ENCODE assay signal across 10 mouse cellular contexts in genomic region chr5:121591417-121592063, GRCm38 (mm10). TPM values are rescaled to one million over a fixed set of nuclear protein-coding genes. Genes with fewer than 3 reads are reported as not detected.
A peak's percentile ranks its signal among the peaks of the same experiment; 100 is the strongest.
DNase-seq lines count a peak whose midpoint lies in the region; ATAC-seq and TF ChIP-seq lines count a peak whose summit lies in the region.
"Had no signal": no experiment of that assay in that cellular context is flagged by ENCODE, and none has a peak within 500 bp of the region (broad histone marks: within the 10 kb centered on the region; RNA-seq: fewer than 3 reads in every experiment).

No protein-coding gene starts in this region.

- H3K4me1 ChIP-seq in kidney, embryonic 16.5 days (ENCODE audit: insufficient read depth, low read length): peaks cover 27% of the 10 kb centered on the region
- no peaks in the 10 kb centered on the region for H3K4me1 ChIP-seq in cerebellum, adult 2 months (ENCODE audit: control insufficient read depth, insufficient read depth, low read length)

- no peaks in the 10 kb centered on the region for H3K27me3 ChIP-seq in kidney, embryonic 16.5 days (ENCODE audit: insufficient read depth, low read length)
- H3K27me3 ChIP-seq in cerebellum, adult 2 months (ENCODE audit: control insufficient read depth, insufficient read depth, low read length): no peaks in the 10 kb centered on the region

- 43% methylated on average over 11 of the region's 11 CpGs for WGBS in kidney, embryonic 16.5 days
- 63% methylated on average over 11 of the region's 11 CpGs for WGBS in cerebellum, adult 2 months

- no peak for TF ChIP-seq POLR2A in cerebellum, adult 2 months (IDR thresholded peaks at IDR 0.05; ENCODE audit: borderline replicate concordance, insufficient read depth, low read length)

- peak overlapping the region; percentile 95 for H3K4me2 ChIP-seq in kidney, embryonic 16.5 days (replicated peaks; ENCODE audit: low read depth, low read length)

- no peak overlapping the region for H3K9ac ChIP-seq in kidney, embryonic 16.5 days (replicated peaks; ENCODE audit: low read length)

- no peak for TF ChIP-seq CTCF in cerebellum, adult 2 months (IDR thresholded peaks at IDR 0.05; ENCODE audit: borderline replicate concordance, insufficient read depth, low read depth, low read length)

- intact Hi-C loops in heart, postnatal 10 days (cut with DNase I): loop anchor here (5.0 kb wide), 1 partner anchor 139 kb away; the partner anchor contains the start of genes Erp29 and Tmem116

- no peak for ATAC-seq in kidney, embryonic 16.5 days (ENCODE audit: low FRiP score, low TSS enrichment)

- no peak overlapping the region for H3K4me3 ChIP-seq in kidney, embryonic 16.5 days (ENCODE audit: low read length)
- H3K4me3 ChIP-seq in cerebellum, adult 2 months (replicated peaks; ENCODE audit: insufficient read depth, low read depth, low read length): no peak overlapping the region

- H3K9me3 ChIP-seq in kidney, embryonic 16.5 days (ENCODE audit: low read length): no peaks in the 10 kb centered on the region

- H3K27ac ChIP-seq in kidney, embryonic 16.5 days (ENCODE audit: low read length): no peak overlapping the region
- no peak overlapping the region for H3K27ac ChIP-seq in cerebellum, adult 2 months (ENCODE audit: insufficient read depth, low read length)

- H3K36me3 ChIP-seq in kidney, embryonic 16.5 days (ENCODE audit: insufficient read depth, low read length): no peaks in the 10 kb centered on the region

- DNase-seq in kidney, postnatal 10 days: no peak
- peak; percentile 68 for DNase-seq in adrenal gland, postnatal 14 days
- DNase-seq in heart, postnatal 10 days: peak; percentile 45 to 48
- peak; percentile 24 for DNase-seq in lung, postnatal 25 days (ENCODE audit: low spot score)
- no peak for DNase-seq in natural killer cell, adult 2 months (ENCODE audit: low spot score in 2 of 2)
- DNase-seq in cerebellum, adult 2 months: no peak
- no peak for DNase-seq in left cerebral cortex, adult 8-10 months (ENCODE audit: low spot score in 2 of 2)
- DNase-seq: cerebellum, postnatal 14 days; kidney, postnatal 25 days had no signal

RNA-seq across cellular contexts. Expression of gene Aldh2, which starts 2.1 kb away (rescaled TPM):
- polyA plus RNA-seq in kidney, embryonic 16.5 days (2015; fragmentation: Nextera tagmentation; extraction: Ambion mirVana): 234 and 274 TPM in 2 replicates
- total RNA-seq in adrenal gland, postnatal 14 days (2021): 1,038 and 1,196 TPM in 2 replicates
- total RNA-seq in heart, postnatal 10 days (2021): 100 to 1,000 TPM; 114 to 134 TPM
- polyA plus RNA-seq in cerebellum, adult 2 months (2012; rRNA removed): 174 and 192 TPM in 2 replicates
- total RNA-seq in left cerebral cortex, adult 8-10 months (2022): 100 to 1,000 TPM; 131 to 154 (median 140) TPM

RNA-seq across cellular contexts. Expression of gene Acad12, which starts 27.2 kb away (rescaled TPM):
- polyA plus RNA-seq in kidney, embryonic 16.5 days (2015; fragmentation: Nextera tagmentation; extraction: Ambion mirVana): 3.5 and 3.6 TPM in 2 replicates
- total RNA-seq in adrenal gland, postnatal 14 days (2021): 25.1 and 29.1 TPM in 2 replicates
- 10 to 100 TPM; 24.3 to 31.0 TPM for total RNA-seq in heart, postnatal 10 days (2021)
- polyA plus RNA-seq in cerebellum, adult 2 months (2012; rRNA removed): 3.8 and 5.3 TPM in 2 replicates
- total RNA-seq in left cerebral cortex, adult 8-10 months (2022): 1 to 10 TPM; 6.4 to 8.2 (median 6.7) TPM

RNA-seq across cellular contexts. Expression of gene Mapkapk5, which starts 45.8 kb away (rescaled TPM):
- 50.6 and 51.2 TPM in 2 replicates for polyA plus RNA-seq in kidney, embryonic 16.5 days (2015; fragmentation: Nextera tagmentation; extraction: Ambion mirVana)
- total RNA-seq in adrenal gland, postnatal 14 days (2021): 93.2 and 96.4 TPM in 2 replicates
- total RNA-seq in heart, postnatal 10 days (2021): 10 to 100 TPM; 56.6 to 58.1 TPM
- polyA plus RNA-seq in cerebellum, adult 2 months (2012; rRNA removed): 88.2 and 94.9 TPM in 2 replicates
- 10 to 100 TPM; 66.6 to 79.0 (median 74.5) TPM for total RNA-seq in left cerebral cortex, adult 8-10 months (2022)

RNA-seq across cellular contexts. Expression of gene Adam1a, which starts 46.3 kb away (rescaled TPM):
- 1.2 and 1.5 TPM in 2 replicates for polyA plus RNA-seq in kidney, embryonic 16.5 days (2015; fragmentation: Nextera tagmentation; extraction: Ambion mirVana)
- 5.7 and 5.8 TPM in 2 replicates for total RNA-seq in adrenal gland, postnatal 14 days (2021)
- 1 to 10 TPM; 2.4 to 2.8 TPM for total RNA-seq in heart, postnatal 10 days (2021)
- 30.6 and 31.5 TPM in 2 replicates for polyA plus RNA-seq in cerebellum, adult 2 months (2012; rRNA removed)
- 10 to 100 TPM in 3 of 4 experiments, 1 to 10 TPM in 1; 8.7 to 12.4 (median 11.5) TPM for total RNA-seq in left cerebral cortex, adult 8-10 months (2022)

RNA-seq across cellular contexts. Expression of gene Gm42878, which starts 46.3 kb away (rescaled TPM):
- 0.42 TPM in 1 of 2 replicates, not detected in the other for polyA plus RNA-seq in kidney, embryonic 16.5 days (2015; fragmentation: Nextera tagmentation; extraction: Ambion mirVana)
- not detected in 2 replicates for total RNA-seq in adrenal gland, postnatal 14 days (2021)
- not detected for total RNA-seq in heart, postnatal 10 days (2021)
- 0.21 TPM in 2 replicates for polyA plus RNA-seq in cerebellum, adult 2 months (2012; rRNA removed)
- not detected for total RNA-seq in left cerebral cortex, adult 8-10 months (2022)

Comparison
In these comparisons a context has a peak if more than half of its experiments do, and no peak if none do; other contexts are left out.
1. DNase-seq: peak in adrenal gland, postnatal 14 days (single experiment), heart, postnatal 10 days (2 of 2) and lung, postnatal 25 days (single experiment); none in kidney, postnatal 10 days (single experiment), natural killer cell, adult 2 months (0 of 2), cerebellum, adult 2 months (0 of 2) and left cerebral cortex, adult 8-10 months (0 of 2).